Mouse (Mus musculus): Measurements from ENCODE around the gene Rhbdl3.
"Not testable (repeated sequence)": the region's sequence is repeated elsewhere in the genome, so short reads cannot be mapped to it uniquely, and the experiment has no call there.

The Rhbdl3 gene

DNA sequence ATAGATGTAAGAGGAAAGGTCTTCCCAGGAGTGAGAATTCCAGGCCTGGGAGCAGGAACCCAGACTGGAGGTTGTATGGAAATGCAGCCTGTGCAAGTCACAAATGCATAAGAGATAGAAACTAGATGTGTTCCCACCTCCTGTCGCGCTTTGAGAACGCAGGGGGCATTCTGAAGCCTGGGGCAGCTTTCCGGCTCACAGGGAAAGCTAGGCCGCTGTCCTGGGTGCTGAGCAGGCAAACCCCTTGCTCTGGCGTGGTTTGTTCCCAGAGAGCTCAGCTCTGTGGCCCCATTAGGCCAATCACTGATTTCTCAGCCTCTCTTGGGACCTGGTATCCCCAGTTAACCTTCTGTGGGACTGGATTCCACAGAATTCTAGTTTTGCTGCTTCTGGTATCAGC, 11.9 kb downstream of the Rhbdl3 start:
- DNase-seq (ENCODE audit: low read depth, low spot score), result no peak

DNA sequence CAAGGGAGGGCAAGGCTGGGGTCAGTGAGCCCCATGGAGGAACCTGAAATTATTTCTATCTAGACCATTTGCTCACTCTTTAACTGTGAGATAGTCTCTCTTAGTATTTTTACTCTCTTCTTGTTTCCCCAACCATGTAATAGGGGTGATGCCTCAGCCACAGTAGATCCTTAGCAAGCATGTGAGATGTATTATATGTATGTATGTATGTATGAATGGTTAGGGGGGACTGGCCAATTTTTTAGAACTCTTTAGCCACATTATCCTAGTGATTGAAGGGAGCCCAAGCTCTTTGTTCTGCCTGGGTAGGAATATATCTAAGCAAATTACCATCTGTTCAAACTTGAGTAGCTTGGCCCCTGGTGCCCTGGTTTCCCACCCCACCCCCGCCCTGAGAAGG, 12.8 kb downstream of the Rhbdl3 start:
- no peak for DNase-seq (ENCODE audit: low read depth, low spot score)

DNA sequence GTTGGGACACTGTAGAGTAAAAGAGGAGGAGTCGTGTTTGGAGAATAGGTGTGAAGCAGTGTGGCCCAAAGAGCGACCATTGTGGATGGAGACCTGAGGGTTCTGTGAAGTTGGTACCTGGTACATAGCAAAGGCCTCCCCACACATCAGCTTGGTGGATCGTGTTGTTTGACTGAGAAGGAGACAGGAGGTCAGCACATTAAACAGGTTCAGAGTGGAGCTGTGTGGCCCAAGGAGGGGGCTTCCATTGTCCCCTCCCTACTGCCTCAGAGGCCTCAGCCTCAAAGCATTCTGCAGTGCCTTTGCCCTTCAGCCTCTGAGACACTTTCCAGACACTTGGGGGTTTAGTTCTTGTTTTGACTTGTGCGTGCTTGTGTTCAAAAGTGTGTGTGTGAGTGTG, 13.2 kb downstream of the Rhbdl3 start:
- DNase-seq (ENCODE audit: low read depth, low spot score), result no peak

DNA sequence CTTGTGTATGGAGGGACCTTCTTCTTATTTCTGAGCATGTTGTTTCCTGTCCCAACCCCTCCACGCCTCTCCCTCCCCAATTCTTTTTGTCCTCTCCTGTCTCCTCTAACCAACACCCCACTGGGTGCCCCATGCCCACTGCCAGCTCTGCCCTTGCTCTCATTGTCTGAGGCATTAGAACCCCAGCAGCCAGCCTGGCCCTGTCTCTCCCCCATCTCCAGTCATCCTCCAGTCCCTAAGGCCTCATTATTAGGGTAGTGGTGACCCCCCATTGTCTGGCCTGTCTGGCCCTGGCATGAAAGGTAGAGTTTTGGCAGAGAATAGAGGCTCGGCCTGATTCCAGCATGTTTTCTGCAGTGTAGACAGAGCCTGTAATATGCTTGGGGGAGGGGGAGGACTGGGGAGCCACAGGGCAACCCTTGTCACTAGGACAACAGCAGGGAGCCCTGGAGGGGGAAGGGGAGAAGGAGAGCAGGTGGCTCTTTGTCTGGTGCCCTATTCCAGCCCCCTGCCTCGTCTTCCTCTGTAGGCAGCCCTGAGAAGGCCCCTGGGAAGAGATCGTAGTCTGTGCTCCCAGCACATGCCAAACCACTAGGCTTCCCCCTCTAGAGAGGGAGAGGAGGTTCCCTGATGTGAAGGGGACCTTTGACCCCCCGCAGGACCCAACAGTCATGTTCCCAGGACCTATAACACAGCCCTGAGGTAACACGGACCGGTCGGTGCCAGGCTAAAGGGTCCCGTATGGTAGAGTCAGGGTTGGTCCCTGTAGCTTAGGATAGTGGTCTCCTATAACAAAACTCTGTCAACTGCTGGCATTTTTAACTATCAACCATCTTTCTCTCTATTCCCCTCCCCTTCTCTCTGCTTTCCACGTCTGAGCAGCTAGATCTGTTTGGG, 15.3 kb downstream of the Rhbdl3 start:
- DNase-seq (ENCODE audit: low read depth, low spot score), result no peak

DNA sequence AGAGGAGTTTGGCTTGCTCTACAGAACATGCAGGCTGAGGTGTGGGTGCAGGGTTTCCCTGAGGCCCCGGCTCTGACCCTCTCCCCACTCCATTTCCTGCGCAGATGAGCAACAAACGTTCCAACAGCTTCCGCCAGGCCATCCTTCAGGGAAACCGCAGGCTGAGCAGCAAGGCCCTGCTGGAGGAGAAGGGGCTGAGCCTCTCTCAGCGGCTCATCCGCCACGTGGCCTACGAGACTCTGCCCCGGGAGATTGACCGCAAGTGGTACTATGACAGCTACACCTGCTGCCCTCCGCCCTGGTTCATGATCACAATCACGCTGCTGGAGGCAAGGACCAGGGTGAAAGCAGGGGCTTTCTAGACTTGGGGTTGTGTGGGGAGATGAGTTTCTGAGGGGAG, 22.5 kb downstream of the Rhbdl3 start:
- peak; percentile 61 for DNase-seq (ENCODE audit: low read depth, low spot score)

DNA sequence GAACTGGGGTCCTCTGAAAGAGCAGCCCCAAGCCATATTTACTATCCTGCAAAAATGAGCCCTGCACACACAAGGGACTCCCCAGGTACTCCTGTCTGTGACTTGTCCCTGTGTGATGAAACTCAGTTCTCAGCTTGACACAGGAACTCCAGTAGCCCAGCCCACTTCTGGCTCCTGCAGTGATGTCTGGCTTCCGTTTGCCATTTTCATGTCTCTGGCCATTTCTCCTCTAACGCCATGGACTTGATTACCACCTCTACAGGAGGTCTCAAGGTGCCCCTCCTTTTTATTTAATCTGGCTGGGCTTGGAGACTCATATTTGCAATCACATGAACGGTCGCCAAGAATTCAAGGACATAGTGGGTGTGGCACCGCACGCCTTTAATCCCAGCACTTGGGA, 23.9 kb downstream of the Rhbdl3 start:
- no peak for DNase-seq (ENCODE audit: low read depth, low spot score)

DNA sequence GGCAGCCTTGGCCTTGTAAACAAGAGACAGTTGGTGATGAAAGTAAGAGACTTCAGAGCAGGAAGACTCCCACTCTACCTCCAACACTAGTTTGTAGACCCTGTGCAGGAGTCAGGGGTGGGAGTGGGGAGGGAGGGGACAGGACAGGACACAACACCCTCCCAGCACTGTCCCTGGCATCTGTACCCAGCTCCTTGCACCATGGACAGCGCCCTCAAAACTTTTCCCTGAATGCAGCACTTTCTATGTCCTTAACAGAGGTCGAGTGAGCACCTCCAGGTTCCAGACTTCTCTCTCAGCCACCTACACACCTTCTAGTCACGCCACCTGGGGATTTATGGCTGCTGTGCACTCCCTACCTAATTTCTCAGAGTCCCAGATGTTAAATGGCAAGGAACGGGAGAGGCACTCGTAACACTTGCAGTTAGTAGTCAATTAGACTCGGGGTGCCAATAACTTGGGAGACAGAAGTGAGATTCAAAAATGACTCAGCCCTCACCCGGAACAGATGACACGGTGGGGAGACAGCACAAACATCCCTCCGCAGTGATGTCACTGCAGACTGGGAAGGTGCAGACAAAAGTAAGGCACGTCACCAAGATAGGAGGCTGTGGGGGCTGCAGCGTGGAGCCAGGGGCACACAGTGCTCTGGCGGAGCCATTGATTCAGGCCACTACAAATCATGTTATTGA, 32.1 kb downstream of the Rhbdl3 start:
- no peak for DNase-seq (ENCODE audit: low read depth, low spot score)

DNA sequence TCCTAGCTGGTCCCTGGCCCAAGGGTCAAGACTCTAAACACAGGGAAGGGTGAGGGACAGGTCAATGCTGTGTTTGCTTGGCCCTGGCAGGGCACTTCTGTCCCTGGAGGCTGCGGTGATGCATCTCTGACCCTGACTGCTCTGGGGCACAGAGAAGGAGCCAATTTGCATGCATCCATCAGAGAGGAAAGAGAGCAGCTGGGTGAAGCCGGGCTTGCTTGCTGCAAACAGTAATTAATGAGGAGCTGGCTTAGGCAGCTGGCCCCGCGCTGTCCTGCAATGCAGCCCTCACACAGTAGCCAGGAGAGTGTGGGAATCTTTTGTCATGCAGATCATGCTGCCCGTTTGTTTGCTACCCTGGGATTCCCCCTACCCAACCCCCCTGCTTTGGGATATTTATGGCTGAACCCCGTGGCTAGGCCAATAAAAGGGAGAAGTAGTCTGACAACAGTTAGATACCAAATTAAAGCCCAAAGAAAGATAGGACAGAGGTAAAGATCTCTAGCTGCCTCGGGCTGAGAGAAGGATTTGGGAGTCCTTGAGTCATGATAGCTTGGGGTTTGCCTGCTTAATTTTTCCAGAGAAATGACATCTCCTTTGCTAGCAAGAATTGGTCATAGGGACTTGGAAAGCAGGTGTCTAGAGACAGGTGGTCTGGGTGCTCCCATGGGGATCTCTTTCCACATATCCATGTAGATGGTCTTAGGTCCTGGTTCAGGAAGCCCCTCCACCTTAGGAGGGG, 35.1 kb downstream of the Rhbdl3 start:
- no peak for DNase-seq (ENCODE audit: low read depth, low spot score)

DNA sequence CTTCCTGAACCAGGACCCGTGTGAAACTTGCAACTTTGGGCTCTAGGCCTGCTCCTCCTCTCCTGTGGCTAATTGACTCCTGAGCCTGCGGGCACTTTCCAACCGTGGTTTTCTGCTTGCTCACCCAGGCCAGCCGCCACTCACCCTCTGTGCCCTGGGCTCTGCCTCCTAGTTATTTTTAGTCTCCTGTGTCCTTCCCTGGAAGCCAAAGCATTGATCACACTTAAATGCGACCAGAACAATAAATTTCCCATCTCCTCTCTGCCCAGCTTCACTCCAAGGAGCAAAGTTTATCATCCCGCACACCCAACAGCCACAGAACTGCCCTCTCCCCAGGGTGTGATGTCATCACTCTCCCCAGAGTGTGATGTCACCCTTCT, 35.6 kb downstream of the Rhbdl3 start:
- no peak for DNase-seq (ENCODE audit: low read depth, low spot score)

DNA sequence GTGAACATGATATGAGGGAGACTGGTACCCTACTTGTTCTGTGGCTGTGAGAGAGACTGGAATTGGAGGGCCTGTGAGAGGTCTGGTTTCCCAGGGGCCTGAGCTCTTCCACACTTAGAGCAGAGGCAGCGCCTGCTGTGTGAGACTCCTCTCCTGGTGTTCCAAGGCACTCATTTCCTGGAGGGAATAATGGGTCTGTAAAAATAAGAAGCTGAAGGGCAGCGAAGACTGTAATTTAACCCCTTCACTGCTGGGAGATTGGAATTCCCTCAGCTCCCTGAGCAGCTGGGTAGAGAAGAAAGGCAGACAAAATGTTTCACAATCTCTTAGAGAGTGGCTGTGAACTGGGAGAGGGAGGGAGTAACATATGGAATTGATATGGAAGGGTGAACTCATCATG, 41.8 kb downstream of the Rhbdl3 start:
- no peak for DNase-seq (ENCODE audit: low read depth, low spot score)

DNA sequence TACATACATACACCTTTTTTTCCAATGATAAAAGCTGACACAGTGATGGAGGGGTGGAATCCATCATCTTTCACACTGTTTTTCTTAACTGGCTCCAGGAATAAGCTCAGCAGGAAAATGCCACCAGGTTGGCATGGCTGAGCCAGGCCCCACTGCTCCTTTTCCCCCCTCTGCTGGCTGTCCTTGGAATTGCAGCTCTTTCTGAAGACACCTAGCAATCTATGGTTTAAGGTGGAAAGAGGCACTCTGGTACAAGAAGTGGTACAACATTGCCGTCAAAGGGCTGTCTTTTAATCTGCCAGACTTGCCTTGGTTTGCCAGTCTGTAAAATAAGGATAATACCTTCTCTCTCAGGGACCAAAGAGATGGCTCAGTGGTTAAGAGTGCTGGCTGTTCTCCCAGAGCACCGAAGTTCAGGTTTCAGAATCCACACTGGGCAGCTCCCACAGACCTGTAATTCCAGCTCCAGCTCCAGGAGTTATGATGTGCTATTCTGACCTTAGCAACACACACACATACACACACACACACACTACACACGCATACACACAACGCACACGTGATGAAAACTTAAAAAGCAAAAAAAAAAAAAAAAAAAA, 51.2 kb downstream of the Rhbdl3 start:
- peak; percentile 73 for DNase-seq (ENCODE audit: low read depth, low spot score)

DNA sequence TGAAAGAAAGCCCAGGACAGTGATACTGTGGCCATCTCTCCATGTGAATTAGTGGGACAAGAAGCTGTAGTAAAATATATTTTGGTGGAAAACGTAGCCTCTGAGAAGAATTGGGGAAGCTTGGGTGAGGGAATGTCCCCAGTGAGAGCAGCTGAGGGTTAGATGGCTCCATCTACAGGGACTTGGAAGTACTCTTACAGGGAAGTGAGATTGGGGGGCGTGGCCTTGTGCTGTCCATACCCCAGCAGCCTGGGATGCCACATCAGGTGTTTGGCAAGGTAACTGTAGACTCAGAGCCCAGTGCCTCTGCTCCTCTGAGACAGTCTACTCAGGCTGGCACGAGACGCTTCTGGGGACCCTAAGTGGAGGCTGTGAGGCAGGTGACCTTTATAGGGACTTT, 54.1 kb downstream of the Rhbdl3 start:
- no peak for DNase-seq (ENCODE audit: low read depth, low spot score)

DNA sequence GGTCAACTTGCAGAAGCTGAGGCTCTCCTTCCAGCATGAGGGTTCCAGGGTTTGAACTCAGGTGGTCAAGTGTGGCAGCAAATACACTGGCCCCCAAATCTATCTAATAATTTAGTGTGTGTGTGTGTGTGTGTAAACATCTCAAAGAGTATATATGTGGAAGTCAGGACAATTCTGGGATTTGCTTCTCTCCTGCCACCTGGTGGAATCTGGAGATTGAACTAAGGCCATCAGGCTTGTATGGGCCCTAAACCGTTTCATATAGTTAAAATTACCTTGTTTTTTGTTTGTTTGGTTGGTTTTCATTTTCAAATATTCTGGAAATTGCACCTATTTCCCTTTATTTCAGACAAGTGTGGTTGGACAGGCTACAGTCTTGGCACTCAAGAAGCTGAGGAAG, 68.2 kb downstream of the Rhbdl3 start:
- no peak for DNase-seq (ENCODE audit: low read depth, low spot score)

DNA sequence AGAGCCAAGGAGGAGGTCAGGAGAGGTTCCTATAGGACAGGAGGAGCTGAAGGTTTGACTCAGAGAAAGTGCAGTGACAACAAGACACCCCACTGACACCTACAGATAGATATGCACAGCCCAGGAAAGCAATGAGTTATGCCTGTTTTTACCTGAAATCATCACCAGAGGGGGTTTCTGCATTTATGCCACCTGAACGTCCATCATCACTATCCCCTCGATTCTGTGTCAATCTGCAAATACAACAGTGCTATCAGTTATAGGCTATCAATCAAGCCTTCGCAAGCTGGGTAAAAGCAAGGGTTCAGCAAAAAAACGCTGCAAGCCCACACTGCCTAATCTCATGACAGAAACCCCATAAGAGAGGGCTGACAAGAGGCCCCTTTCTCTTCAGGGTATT, 75.9 kb downstream of the Rhbdl3 start:
- peak; percentile 50 for DNase-seq (ENCODE audit: low read depth, low spot score)

DNA sequence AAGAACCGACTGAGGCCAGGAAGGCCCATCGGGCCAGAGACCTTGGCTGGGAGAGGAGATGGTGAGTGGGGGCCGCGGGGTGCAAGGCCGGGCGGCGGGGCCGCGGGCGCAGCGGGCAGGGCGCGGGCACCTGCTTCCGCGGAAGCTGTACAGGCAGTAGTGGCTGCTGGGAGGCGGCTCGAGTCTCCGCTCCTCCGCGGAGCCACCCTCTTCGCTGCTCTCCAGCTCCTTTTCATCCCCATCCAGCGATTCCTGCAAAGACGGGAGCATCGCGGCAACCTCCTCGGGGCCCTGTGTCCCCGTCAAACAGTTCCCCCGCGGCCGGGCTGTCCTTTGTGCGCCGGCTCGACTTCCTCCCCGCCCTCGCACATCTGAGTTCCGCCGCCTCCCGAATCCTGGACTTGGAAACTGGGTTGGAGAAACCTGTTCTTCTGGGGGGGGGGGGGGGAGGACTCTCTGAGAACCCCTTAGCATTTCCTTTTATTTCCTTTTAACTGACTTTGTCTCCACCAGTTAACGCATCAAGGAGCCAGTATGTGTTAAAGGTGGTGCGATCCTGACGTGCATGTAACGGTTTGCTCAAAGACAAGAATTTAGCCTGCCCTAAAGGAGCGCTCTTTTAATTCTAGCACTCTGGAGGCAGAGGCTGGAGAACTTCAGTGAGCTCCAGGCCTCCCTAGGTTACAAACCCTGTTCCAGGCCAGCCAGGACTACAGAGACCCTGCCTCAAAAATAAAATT, 77.2 kb downstream of the Rhbdl3 start, which contains the start of gene 5730455P16Rik:
Gene 5730455P16Rik (minus strand): TSS at position 323 of the 740 bp plus-strand sequence.
- peak; percentile 85 for DNase-seq (ENCODE audit: low read depth, low spot score)

DNA sequence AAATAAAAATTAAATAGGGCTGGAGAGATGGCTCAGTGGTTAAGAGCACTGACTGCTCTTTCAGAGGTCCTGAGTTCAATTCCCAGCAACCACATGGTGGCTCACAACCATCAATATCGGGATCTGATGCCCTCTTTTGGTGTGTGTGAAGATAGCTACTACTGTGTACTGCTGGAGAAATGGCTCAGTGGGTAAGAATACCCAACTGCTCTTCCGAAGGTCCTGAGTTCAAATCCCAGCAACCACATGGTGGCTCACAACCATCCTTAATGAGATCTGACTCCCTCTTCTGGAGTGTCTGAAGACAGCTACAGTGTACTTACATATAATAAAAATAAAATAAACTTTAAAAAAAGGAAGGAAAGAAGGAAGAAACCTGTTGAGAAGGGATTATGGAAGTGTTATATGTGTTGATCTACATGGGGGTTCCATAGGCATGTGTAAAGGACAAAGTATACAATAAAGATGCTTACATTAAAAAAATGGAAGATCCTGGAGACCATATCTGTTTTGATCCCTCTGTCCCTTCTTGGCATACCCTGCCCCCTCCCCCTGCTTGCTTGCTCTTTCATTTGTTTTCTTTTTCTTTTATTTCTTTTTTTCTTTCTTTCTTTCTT, 77.8 kb downstream of the Rhbdl3 start:
- DNase-seq (ENCODE audit: low read depth, low spot score), result not testable (repeated sequence)

DNA sequence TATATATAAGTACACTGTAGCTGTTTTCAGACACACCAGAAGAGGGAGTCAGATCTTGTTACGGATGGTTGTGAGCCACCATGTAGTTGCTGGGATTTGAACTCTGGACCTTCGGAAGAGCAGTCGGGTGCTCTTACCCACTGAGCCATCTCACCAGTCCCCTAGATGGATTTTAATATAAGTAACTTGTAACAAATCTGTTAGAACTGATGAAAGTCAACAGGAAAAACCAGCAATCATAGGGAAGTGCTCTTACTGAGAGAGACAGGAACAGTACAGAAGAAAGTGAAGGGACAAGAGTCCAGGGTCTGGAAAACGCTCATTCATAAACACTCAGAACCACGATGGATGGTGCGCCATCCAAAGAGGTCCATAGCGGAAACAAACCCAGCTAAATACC, 78.5 kb downstream of the Rhbdl3 start:
- not testable (repeated sequence) for DNase-seq (ENCODE audit: low read depth, low spot score)

DNA sequence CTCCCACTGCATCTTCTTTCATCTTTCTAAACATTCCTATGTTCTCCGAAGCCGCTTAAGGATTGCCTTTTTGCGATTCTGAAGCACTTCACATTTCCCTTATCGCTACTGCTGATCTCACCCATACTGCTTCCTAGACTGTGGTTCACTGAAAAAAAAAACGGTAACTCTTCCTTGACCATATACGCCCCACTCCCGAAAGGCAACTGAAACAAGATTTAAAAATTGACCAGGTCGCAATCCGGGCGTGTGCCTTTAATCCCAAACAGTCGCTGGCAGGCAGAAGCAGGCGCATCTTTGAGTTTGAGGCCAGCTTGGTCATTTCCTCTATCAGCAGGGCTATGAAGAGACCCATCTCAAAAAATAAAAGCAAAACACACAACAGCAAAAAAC, 81.9 kb downstream of the Rhbdl3 start:
- DNase-seq (ENCODE audit: low read depth, low spot score), result no peak

DNA sequence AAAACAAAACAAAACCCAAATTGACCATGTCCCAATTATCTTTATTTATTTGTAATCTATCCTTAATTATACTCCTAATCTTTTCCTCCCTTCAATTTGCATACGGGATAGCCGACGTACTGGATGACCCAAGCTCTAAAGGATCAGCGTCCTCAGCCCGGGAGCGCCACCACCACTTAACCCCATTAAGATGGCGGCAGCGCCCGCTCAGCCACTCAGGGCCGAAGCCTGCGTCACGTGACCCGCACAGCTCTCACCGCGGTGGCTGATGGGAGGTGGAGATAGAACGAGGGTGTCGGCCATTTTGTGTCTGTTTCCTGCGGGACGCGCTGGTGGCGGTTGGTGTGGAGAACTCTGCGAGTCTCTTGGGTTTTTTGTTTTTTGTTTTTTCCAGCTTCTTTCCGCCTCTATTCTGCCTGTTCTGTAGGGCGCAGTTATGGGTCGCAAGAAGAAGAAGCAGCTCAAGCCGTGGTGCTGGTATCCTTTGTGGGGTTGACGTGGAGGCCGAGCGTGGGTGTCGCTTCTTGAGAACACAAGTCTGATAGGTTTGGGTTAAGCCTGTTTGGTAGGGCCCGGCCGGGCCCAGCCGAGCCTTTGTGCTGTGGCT, 82.4 kb downstream of the Rhbdl3 start, which contains the start of gene Zfp207:
Gene Zfp207 (plus strand): TSS at position 261 of the 607 bp plus-strand sequence.
- DNase-seq (ENCODE audit: low read depth, low spot score), result peak; percentile 97

DNA sequence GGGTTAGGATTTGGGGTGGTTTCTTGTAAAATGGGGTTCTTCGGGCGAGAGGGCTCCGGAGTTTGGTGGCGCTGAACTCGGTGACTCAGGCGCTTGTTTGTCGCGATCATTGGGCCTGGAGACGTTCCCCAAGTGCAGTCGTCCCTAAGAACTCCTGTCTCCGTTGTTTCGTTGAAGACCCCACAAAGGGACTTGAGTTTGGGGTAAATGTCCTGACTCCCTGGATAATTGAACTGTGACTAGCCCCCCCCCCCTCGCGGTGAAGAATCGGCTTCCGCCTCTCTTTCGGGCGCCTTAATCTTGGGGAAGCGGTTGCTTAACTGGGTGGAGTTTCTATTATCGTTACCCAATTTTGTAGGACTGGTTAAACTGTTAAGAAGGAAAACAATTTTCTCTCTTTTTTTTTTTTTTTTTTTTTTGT, 82.9 kb downstream of the Rhbdl3 start:
- DNase-seq (ENCODE audit: low read depth, low spot score), result peak; percentile 77

Data from CD4-positive helper T cell, adult 2 months (primary cell).